Mouse (Mus musculus): Measurements from ENCODE around the gene Krt88. TPM values are rescaled to one million over a fixed set of nuclear protein-coding genes. Genes with fewer than 3 reads are reported as not detected.

Gene Krt88
- total RNA-seq (2021) = not detected
- long read RNA-seq, experiment 1 = 0 reads
- long read RNA-seq, experiment 2 = 0 reads

DNA sequence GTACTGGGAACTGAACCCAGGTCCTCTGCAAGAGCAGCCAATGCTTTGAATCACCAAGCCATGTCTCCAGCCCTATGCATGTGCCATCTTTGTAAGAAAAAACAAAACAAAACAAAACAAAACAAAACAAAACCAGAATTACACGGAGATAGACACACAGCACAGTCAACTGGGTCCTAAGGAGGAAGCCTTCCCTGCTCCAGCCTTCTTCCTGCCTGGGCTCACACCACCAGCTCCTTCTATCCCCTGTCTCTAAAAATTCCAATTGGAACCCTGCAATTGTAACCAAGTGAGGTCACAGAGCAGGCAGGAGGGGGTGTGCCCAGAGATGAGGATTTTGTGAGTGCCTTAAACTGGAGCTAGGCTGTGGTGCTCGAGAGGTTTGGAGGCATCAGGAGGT, at the start of gene Krt88:
Gene Krt88 (plus strand): TSS at position 301 of the 400 bp plus-strand sequence.
- no peak for DNase-seq (ENCODE audit: low spot score in 2 of 2)

DNA sequence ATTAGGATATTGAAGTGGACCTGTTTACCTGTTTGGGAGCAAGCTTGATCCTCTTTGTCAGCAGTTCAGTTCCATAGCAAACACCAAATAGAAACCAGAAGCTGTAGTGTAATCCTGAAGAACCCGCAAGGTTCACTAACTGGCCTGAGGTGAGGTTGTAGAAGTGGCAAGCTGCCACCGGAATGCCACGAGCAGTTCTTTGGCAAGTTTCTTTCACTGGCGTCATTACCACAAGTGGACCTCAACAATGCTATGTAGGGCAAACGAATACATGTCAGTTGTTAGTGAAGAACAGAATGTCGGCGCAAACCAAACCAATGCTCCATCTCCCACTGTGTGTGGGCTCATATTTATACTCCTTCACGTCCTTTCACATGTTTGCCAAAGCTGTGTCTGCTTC, 49.3 kb upstream of the Krt88 start:
- DNase-seq (ENCODE audit: low spot score in 2 of 2) = no peak

DNA sequence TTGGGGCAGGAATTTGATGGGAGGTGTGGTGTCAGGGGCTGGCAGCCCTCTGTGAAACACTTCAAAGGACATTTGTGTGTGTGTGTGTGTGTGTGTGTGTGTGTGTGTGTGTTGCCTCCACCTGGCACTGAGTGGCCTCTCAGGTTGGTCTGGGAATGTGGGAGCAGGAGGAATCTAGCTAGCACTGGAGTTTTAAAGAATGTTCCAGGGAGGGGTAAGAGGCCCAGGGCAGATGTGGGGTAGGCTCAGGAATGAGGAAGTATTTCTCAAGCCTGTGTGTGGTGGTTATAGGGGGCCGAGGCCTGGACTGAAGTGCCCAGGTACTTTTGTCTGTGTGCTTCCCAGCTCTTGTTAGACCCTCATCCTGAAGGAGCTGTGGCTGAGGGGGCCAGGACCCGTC, 36.8 kb upstream of the Krt88 start, which contains the start of gene Krt7:
Gene Krt7 (plus strand): TSS at position 269 of the 400 bp plus-strand sequence.
- DNase-seq (ENCODE audit: low spot score in 2 of 2) = no peak

DNA sequence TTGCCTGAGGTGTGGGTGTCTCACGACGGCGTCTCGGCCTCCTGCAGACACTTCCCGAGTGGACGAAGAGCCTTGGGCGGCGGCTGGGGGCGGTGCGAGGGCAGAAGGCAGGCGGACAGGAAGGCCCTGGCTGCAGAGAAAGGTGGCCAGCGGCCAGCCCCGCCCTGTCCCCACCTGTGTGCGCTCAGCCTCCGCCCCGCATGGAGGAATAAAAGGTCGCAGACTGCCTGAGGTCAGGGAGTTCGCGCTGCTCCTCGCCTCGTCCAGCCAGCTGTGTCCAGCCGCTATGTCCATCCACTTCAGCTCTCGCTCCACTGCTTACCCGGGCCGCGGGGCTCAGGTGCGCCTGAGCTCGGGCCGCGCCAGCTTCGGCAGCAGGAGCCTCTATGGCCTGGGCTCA, 35.4 kb upstream of the Krt88 start:
- DNase-seq (ENCODE audit: low spot score in 2 of 2) = no peak

DNA sequence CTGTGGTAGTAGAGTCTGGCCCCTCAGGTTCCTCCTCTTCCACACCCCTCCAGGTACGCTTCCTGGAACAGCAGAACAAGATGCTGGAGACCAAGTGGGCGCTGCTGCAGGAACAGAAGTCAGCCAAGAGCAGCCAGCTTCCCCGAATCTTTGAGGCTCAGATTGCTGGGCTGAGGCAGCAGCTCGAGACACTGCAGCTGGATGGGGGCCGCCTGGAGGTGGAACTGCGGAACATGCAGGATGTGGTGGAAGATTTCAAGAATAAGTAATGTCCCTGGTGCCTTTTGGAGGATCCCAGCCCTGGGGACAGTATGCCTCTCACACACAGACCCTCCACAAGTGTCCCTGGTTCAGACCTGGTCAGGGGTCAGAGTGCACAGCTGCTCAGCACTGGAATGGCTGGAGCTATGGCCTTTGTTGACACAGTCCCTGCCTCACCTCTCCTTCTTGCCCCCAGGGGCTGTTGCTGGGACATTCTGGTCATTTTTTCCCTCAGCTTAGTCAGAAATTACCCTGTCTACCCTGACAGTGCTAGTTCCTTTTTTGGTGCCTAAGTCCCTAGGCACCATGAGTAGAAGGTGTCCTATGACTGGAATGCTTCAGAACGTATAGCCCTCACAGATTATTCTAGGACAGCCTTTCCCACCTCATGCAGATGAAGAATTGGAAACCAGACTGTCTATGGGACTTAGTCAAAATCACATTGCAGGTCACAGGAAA, 33.5 kb upstream of the Krt88 start:
- no peak for DNase-seq (ENCODE audit: low spot score in 2 of 2)

DNA sequence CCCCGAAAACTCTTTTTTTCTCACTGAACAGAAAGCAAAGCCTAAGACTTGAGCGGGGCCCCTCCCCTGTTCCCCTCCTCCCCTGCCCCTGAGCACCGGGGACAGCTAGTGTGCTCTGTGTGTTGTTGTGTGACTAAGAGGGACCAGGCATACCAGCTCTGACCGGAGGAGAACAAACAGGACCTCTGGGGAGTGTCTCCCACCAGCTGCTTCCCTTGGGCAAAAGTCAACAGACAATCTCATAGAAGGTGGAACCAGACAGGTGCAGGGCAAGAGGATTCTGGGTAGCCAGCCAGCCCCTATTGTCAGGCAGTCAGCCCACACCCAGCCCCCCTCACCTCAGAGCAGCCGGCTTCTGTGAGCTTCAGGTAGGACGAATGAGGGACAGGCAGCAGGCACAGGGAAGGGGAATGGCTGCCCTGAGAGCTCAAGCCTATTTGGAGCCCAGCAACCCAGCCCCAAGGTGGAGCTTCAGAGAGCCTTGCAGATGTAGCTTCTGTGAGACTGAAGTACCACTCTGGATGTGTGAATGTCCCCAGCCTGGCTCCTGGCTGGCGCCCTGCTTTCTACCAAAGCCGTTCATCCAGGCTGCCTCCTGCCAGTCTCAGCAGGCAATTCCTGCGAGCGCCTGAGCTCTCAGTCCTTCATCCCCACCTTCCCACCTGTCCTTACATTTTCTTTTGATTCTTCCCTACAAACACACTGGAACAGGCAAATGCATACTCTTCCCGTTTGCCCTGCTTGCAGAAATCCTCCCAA, 32.6 kb upstream of the Krt88 start:
- no peak for DNase-seq (ENCODE audit: low spot score in 2 of 2)

DNA sequence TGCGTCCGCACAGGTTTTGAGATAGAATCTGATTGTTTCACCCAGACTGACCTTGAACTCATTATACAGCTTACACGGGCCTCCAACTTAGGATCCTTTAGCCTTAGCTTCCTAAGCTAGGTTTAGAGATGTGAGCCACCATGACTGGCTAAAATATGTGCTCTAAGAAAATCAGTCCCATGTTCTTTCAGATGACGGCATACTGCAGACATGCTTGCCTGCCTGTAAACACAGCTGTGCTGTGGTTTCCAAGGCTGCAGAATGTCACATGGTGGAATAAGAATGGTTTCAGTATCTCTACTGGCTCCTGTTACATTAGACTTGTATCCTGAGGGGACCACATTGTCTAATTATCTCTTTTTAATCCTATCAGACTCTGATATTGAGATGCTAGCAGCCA, 28.6 kb upstream of the Krt88 start:
- DNase-seq (ENCODE audit: low spot score in 2 of 2) = peak; percentile 13 to 16

DNA sequence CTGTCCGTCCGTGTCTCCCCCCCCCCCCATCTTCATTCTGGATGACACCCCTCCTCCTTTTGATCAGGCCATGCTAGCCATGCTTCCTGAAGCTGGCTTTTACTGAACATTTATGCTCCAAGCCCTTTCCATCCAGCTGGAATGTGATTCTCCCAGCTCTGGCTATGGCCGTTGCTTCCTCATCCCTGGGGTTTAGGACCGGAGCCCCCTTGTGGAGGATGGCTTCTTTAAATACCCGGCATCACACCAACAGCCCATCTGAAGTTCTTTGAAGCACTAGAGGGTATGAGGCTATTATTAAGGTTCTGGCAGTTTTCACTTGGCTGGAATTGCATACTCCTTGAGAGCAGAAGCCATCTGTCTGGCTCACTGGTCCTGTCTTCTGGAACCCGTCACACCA, 26.6 kb upstream of the Krt88 start:
- peak in 1 of 2 experiments; percentile 13 for DNase-seq (ENCODE audit: low spot score in 2 of 2)

DNA sequence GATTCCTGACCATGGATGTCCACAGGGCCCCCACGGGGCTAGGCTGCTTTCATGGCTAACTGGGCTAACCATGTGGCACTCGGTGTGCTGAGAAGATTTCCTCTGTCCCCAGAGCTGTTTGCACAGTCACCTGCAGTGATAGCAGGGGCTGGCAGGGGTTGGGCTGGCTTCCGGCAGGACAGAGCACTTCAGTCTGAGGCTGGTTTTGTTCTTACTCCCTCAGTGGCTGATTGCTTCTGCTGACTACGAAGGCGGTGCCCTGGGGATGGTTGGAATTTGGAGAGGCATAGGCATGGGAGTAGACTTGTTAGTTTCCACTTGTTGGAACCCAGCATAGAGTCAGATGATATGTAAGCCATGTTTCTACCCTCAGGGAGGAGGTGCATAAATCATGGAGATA, 22.6 kb upstream of the Krt88 start:
- no peak for DNase-seq (ENCODE audit: low spot score in 2 of 2)

DNA sequence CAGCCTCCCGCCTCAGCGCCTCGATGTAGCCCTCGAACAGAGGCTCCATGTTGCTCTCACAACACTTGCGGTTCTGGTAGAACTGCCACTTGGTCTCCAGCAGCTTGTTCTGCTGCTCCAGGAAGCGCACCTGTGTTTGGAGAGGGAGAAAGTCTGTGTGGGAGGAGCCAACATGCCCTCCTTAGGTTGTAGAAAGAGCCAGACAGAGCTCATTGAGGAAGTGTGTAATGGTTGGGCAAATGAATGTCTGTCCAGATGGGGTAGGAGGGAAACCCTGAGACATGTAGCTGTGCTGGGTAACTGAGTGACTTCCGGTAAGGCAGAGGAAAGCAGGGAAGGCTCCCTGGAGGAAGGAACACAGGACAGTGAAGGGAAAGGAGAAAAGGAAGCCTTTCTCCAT, 10.9 kb upstream of the Krt88 start:
- no peak for DNase-seq (ENCODE audit: low spot score in 2 of 2)

DNA sequence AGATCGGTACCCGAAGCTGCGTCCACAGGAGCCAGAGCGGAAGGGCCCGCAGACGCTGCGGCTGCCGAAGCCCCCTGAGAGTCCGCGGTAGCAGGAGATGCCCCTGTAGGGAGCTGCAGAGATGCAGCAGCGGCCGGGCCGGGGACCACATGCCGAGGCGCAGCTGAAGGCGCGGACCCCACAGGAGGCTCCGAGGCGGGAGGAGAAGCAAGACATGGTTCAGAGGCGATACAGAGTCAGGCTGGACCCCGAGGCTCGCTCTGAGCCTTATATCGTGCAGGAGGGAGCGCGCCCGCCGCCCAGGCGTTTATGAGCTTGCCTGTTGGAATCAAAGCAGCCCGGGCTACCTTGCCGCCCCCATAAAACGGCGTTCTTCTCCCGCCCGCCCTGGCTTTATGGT, 9.0 kb upstream of the Krt88 start, which contains the start of gene Krt87:
Gene Krt87 (minus strand): TSS at position 250 of the 400 bp plus-strand sequence.
- DNase-seq (ENCODE audit: low spot score in 2 of 2) = no peak

DNA sequence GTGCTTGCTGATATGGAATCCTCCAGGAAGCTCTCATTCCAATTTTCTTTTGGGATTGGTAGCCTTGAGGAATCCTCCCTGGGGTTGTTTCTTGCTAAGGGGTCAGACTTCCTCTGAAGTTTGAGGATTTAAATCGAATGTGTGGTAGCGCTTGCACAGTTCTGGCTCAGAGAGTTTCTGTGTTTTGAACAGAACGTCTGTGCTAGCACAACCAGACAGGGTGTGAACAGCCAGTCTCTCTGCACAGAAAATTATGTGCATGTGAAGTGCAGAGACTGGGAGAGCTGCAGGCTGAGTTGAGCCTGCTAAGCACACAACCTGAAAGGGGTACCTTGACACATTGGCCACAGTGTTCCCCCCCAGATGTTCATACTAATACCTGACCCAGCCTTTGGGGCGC, 6.7 kb upstream of the Krt88 start:
- peak; percentile 25 to 58 for DNase-seq (ENCODE audit: low spot score in 2 of 2)

DNA sequence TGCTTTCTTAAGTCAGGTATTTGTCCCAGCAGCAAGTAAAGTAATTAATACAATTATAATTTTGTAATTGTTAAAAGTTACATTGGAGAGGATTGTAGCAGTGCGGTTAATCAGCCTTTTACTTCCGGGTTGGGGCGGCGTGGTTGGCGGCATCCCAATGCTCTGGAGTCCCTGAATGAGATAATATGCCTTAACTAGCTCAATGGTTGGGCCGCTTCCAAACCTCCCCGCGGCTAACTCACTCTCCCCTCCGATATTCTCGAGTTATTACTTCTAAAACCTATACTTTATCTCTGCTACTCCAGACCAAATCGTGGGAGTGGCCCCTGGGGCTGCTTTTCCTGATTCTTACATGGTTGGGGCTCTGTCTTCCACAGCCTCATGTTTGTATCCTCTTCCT, 972 bp upstream of the Krt88 start:
- no peak for DNase-seq (ENCODE audit: low spot score in 2 of 2)

DNA sequence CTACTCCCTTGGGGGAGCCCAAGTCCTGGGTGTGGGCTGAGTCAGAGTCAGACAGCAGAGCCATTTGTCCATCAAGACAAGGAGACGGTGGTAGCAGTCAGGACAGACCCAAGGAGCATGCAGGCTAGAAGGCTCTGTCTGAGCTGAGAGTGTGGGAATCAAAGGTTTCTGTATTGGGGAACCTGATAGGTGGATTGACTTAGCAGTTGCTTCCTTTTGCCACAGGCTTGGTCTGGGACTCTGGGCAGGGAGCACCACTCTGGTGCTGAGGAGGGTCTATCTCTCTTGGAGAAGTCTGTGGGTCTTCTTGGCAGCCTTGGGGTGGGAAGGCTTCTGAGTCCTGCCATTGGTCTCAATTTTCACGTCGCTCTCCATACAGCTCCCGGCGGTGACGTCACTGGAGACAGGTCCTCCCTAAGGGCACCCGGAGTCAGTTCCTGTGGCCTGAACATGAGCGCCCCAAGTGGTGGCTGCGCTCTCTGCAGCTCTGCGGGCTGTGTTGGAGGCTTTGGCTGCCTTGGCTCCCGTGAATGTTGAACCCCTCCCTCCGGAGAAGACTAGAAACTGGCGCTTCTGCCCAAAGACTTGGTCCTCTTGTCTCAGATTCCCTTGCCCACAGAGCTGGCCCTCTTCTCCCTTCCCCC, 5.7 kb downstream of the Krt88 start:
- DNase-seq (ENCODE audit: low spot score in 2 of 2) = peak; percentile 58 to 59

DNA sequence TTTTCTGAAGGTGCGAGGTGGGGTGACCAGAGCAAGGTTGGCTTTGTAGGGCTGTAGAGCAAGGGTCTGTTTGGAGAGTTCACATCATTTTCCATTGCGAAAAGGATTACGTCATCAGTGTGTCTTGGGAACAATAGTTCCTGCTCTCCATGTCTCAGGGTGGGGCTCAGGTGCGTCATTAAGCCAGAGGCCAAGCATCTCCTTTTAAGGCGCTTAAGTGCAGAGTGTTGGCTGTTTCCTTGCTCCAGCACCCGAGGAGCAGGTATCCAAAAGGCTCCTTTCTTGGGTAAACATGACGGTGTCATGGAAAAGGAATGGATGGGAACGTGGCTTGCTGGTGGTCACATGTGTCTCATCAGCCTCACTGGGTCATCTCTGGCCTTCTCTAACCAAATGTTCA, 7.2 kb downstream of the Krt88 start:
- DNase-seq (ENCODE audit: low spot score in 2 of 2) = no peak

DNA sequence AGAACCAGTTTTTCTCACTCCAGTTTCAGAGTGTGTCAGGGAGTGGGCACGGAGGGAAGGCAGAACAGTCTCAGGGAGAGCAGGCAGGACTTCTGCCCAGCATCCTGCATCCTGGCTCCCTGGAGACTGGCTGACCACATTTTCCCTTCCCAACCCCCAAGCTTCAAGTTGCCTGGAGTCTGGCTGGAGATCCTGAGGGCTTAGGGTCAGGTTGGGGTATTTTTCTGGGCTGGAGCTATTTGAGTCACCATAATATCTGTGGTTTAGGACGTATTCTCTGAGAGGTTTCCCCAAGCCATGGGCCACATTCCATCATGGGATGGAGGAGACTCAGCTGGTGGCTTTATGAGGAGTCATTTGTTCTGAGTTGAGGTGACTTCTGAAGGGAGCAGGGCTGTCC, 7.7 kb downstream of the Krt88 start:
- no peak for DNase-seq (ENCODE audit: low spot score in 2 of 2)

DNA sequence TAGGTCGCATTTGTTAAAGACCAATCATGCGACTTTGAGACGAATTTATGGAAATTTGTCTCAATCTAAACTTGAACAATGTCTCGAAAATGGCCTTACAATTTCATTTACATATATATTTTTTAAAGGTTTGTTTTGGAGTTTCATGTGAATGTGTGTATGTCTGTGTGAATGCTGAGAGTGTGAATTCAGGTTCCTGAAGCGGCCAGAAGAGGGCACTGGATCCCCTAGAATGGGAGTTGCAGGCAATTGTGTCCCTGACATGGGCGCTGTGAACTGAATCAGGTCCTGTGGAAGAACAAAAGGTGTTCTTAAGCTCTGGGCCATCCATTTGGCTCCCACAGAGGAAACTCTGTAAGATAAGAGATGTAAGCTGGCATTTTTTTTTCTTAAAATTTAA, 8.3 kb downstream of the Krt88 start:
- no peak for DNase-seq (ENCODE audit: low spot score in 2 of 2)

DNA sequence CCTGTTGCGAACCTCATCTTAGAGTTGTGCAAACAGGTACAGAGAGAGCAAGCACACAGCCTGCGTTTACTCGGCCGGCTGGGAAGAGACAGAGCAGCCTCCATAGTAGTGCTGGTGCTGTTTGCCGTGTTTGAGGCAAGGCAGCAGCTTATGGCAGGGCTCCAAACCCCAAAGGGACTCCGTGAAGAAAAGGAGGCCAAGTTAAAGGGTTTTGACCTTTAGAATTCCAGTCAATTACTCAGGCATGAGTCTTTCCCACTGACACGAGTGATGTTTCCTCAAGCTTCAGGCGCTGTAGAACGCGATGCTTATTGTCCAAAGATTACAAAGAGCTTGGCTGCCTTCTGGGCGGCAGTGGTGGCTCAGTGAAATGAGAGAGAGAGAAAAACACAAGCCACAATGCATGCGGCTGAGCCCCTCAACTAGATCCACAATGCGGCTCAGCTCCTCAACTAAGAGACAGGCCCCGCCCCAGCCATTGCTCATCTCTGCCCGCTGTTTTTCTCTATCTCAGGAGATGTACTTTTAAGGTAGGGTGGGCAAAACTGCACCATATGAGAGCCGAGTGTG, 10.9 kb downstream of the Krt88 start:
- DNase-seq (ENCODE audit: low spot score in 2 of 2) = no peak

DNA sequence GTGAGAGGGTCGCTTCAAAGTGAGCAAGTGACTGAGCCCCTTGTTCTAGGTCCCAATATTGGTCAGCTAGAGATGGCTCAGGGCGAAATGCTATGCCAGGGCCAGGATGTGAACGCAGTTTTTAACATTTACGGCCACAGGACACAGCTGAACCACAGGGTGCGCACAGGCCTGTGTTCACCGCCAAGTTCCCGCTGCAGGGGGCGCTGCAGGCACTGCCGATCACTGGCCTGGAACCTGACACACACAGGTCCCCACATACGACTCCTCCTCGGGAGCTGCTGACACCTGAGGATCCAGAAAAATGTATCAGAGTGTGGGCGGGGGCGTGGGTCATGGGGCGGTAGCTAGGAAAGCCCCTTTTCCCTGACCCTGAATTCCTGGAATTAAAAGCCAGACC, 11.7 kb downstream of the Krt88 start:
- DNase-seq (ENCODE audit: low spot score in 2 of 2) = no peak

DNA sequence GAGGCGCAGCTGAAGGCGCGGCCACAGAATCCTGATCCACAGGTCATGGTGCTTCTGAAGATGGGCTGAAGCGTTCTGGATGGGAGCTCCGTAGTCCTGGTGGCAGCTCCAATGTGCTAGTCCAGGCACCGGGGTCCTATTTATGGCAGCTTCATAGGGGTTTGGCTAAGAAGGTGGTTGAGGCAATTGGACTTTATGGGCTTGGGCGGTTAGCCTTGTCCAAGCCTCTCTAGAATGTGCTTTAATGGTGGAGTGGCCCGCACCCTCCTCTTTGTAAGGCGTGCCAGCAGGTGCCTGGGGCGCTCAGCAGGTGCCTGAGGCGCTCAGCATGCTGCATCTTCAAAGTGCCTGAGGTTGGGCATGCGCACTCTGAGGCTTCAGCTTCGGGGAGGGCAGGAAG, 16.1 kb downstream of the Krt88 start, which contains the start of gene Krt81:
Gene Krt81 (minus strand): TSS at position 101 of the 400 bp plus-strand sequence.
- no peak for DNase-seq (ENCODE audit: low spot score in 2 of 2)

DNA sequence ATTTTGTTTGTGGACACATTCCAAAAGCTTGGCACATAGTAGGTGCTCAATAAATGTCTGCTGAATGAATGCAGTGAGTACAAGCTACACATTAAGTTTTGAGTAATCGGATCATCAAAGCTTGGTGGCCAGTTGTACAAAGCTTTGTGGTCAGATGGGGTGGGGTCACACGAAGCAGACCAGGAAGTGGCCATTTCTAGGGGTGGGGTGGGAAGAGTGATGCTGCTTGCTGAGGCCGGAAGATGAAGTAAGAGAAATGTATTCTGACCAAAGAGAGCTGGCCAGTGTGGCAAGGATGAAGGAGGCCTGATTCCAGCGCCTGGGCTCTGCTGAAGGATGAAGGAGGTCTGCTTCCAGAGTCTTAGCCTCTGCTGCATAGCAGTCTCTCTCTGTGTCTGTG, 21.5 kb downstream of the Krt88 start:
- DNase-seq (ENCODE audit: low spot score in 2 of 2) = no peak

Data from layer of hippocampus, postnatal 14 days (tissue).